Mouse (Mus musculus): ENCODE results near the gene Izumo3. TPM values are rescaled to one million over a fixed set of nuclear protein-coding genes. Genes with fewer than 3 reads are reported as not detected.
"Not testable (repeated sequence)": the region's sequence is repeated elsewhere in the genome, so short reads cannot be mapped to it uniquely, and the experiment has no call there.

Izumo3 gene
- not detected for total RNA-seq (2021)
- long read RNA-seq, experiment 1: 0 reads
- long read RNA-seq, experiment 2: 0 reads

- DNase-seq: no peak
Measured at GRCm38 (mm10) chr4:92147134-92147533, at the start of gene Izumo3. Izumo3 (minus strand) TSS chr4:92147234.

- DNase-seq: not testable (repeated sequence)
Measured at GRCm38 (mm10) chr4:92191649-92192048, 44.6 kb upstream of the Izumo3 start, which contains the start of gene Gm12666. Gm12666 (minus strand) TSS chr4:92191749.

GRCm38 (mm10) chr4:92152646-92153045 is 5.6 kb upstream of the Izumo3 start:
- DNase-seq: no peak

GRCm38 (mm10) chr4:92111390-92111988 is 35.5 kb downstream of the Izumo3 start:
- DNase-seq: no peak

GRCm38 (mm10) chr4:92097386-92097785 is 49.6 kb downstream of the Izumo3 start:
- DNase-seq: no peak

- no peak for DNase-seq
Measured at GRCm38 (mm10) chr4:92095951-92096350, 51.1 kb downstream of the Izumo3 start.

Other genes starting within 250 kb of the Izumo3 start
- gene Gm12666, start 44.5 kb upstream of the Izumo3 start, total RNA-seq (2021): under 1 TPM; 0.82 to 0.94 TPM

Measured in gastrocnemius, postnatal 25 days (tissue).